Comparison of ENCODE assay signal across 17 mouse cellular contexts in the genomic region with DNA sequence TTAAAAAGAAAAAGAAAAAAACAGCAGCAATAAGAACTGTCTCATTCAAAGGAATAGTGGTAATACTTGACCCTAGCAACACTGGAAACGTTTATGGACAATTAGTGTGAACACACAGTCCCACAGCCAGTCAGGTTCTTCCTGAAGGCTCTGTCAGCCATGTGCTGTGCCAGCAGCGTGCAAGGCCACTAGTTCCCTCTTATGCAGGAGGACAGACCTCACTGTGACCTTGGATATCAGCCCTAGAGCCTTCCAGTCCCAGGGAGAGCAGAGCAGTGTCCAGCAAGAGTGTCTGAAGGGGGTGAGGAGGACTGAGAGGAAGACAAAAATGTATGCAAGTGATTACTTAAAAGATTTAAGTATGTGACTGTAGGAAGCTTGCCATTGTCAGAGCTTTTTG.
"Had no signal": no experiment of that assay in that cellular context is flagged by ENCODE, and none has a peak within 500 bp of the region (broad histone marks: within the 10 kb centered on the region; RNA-seq: fewer than 3 reads in every experiment).

No protein-coding gene starts in this region.

- DNase-seq: kidney, postnatal 14 days; layer of hippocampus, adult 9-11 months; layer of hippocampus, postnatal 36 days; liver; liver, embryonic 13.5 days; liver, postnatal 0 days; lung, postnatal 14 days; thymus, adult 2 months; thymus, postnatal 25 days had no signal

- H3K4me3 ChIP-seq: kidney, embryonic 15.5 days; limb, embryonic 12.5 days; liver, embryonic 13.5 days; lung, embryonic 15.5 days; megakaryocyte, embryonic 14.5 days; midbrain, embryonic 15.5 days; neural tube, embryonic 12.5 days had no signal

- H3K27ac ChIP-seq: kidney, embryonic 15.5 days; limb, embryonic 12.5 days; liver, embryonic 13.5 days; lung, embryonic 15.5 days; macrophage; midbrain, embryonic 15.5 days; neural tube, embryonic 12.5 days; stomach, postnatal 0 days had no signal
